Mouse (Mus musculus) frontal cortex, postnatal 14 days (tissue): ENCODE data around the gene Copg1.
A peak's percentile ranks its signal among the peaks of the same experiment; 100 is the strongest.
"Not testable (repeated sequence)": the region's sequence is repeated elsewhere in the genome, so short reads cannot be mapped to it uniquely, and the experiment has no call there.

Experiments used
- DNase-seq, 2 experiments: peaks; one replicate each; pipeline ENCODE4 v3.0.0; 2022; ENCODE audit warnings: low spot score in 2 of 2

Gene Copg1

GRCm38 (mm10) chr6:87875562-87875961 lies 12.1 kb upstream of the Copg1 start:
- DNase-seq, result no peak

DNA sequence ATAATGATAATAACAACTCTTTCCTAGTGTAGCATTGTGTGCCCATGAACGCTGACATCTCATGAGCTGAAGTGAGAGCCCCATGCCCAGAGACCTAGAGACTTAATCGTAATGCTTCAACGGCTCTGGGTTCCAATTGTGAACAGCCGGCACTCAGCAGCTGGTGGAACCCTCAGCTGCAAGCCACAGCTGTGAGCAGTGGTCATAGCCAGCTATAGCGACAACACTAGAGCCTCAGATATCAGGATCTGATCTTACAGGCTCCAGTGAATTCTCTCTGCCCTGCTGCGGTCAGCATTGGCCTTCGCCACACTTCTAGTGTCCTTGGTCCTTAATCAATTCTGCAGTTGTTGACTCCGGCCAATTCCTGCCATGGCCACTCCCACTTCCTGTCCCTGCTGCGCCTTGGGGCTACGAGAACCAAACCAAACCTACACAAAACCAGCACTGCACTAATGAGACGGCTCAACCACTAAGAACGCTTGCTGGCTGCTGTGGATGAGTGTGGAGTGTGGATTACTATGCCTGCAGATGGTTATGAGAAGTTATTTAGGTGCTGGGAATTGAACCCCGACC lies 11.5 kb upstream of the Copg1 start:
- DNase-seq, result no peak

- DNase-seq, result no peak
Measured at GRCm38 (mm10) chr6:87879010-87879409, 8.6 kb upstream of the Copg1 start.

GRCm38 (mm10) chr6:87879628-87880027 lies 8.0 kb upstream of the Copg1 start:
- DNase-seq, result no peak

DNA sequence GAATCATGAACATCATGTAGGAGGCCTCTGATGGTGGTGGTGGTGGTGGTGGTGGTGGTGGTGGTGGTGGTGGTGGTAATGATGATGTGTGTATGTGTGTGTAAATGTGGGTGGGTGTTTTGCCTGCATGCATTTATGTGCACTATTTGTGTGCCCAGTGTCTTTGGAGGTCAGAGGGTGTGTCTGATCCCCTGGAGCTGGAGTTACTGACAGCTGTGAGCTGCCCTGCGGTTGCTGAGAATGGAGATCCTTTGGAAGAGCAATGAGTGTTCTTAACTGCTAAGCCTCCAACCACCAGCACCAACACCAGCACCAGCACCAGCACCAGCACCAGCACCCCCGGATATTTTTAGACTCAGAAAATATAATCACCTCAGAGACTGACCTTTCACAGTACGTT lies 5.4 kb upstream of the Copg1 start:
- DNase-seq, result no peak

DNA sequence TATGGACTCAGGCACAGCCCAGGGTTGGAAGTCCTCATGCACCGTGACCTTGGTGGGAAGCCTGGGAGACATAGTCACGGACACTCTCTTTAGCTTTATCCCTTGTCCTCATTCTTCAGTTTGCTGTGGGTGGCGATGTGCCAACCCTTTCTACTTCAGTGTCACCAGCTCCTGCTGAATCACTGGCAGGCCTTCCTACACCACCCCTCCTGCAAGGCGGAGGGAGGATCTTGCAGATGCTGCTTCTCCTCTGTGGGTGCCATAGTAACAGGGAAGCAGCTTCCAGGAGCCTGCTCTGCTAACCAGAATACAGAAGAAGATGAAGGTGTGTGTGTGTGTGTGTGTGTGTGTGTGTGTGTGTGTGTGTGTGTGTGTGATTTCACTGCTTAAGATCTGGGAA lies 4.8 kb upstream of the Copg1 start:
- peak; percentile 71 to 85 for DNase-seq

DNA sequence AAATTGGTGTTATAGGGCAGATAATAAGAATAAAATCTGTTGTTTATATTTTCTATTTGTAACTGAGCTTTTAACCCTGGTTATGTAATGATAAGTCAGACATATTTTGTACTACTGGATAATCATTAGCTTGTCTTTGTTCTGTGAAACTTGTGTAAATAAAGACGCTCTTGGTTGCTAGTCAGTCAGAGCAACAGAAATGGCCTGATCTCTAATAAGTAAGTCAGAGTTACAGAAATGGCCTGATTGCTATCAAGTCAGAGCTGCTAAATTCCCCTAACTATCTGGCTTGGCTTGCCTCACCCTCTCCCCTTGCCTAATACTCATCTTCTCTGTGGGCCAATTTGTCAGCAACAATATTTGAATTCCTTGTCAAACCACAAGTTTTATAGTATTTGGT lies 893 bp upstream of the Copg1 start:
- DNase-seq, result no peak

DNA sequence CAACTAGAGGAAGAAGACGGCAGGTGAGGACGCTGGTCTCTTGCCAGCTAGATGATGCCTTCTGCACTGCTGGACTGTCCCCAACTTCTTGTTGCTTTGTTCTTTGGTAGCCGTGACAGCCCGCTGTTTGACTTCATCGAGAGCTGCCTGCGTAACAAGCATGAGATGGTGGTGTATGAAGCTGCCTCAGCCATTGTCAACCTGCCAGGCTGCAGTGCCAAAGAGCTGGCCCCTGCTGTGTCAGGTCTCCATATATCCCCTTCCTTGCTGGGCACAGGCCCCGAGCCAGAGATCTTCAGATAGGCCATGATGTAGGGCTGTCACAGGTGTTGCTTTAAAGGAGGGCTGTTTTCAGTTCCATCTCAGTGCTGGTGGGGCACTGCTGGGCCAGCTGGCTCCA lies 6.3 kb downstream of the Copg1 start:
- DNase-seq, result no peak

GRCm38 (mm10) chr6:87898028-87898427 lies 10.4 kb downstream of the Copg1 start:
- no peak for DNase-seq

DNA sequence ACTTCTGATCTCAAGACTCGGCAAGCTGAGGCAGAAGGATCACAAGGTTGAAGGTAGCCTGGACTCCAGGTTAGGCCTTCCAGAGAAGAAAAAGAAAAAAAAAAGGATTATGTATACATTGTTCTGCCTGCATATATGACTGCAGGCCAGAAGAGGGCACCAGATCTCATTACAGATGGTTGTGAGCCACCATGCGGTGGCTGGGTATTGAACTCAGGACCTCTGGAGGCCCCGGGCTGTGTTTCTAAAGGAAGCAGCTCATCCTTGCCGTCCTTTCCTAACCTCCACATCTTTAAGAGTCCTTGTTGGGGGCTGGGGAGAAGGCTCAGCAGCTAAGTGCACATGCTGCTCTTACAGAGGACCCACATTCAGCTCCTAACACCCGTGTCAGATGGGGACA lies 19.0 kb downstream of the Copg1 start:
- no peak for DNase-seq

DNA sequence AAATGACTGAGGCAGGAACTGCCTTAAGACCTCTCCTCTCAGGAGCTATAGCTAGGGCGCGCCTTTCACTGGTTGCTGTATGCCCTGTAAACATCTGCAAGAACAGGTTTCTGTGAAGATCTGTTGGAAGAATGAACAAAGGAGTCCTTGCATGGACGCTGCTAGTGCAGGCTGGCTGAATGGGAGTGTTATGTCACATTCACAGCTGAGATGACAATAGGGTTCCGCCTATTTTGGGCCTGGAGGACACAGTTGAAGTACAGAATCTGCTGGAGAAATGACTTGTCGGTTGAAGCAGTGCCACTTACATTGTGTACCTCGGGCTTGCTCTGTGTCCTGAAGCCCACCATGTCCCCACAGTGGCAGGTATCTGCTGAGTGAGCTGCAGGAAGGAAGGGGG lies 21.6 kb downstream of the Copg1 start:
- no peak for DNase-seq

GRCm38 (mm10) chr6:87911559-87911958 lies 23.9 kb downstream of the Copg1 start:
- no peak for DNase-seq

DNA sequence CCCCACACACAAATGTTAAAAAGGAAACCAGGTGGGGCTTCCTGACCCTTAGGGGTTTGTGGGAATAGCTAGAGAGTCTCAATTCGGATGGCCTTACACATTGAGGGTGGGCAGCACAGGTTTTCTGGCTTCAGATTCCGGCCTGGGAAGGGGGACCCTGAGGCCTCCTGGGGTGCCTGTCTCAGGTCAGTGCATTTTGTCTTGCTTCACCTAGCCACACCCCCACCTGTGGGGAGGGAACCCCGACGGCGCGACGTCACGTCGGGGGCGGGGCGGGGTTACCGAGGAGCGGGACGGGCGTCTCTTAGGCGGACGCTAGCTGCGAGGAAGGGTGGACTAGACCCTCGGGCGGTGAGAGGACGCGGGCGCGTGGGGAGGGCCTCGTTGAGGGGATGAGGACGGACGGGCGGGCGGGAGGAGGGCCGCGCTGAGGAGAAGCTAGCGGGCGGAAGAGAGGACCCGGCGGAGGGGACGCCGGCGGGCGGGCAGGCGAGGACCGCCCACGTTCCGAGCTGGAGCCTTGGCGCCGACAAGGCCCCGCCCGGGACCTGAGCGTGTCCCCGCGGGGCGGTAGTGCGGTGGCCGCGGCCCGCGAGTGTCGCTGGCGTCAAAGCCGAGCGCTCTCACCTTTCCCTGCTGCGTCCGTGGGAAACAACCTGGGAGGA lies 26.2 kb downstream of the Copg1 start, which contains the start of gene Hmces:
Gene Hmces, plus strand, starts transcription at position 275 of the 665 bp plus-strand sequence.
- peak in 1 of 2 experiments; percentile 32 for DNase-seq

DNA sequence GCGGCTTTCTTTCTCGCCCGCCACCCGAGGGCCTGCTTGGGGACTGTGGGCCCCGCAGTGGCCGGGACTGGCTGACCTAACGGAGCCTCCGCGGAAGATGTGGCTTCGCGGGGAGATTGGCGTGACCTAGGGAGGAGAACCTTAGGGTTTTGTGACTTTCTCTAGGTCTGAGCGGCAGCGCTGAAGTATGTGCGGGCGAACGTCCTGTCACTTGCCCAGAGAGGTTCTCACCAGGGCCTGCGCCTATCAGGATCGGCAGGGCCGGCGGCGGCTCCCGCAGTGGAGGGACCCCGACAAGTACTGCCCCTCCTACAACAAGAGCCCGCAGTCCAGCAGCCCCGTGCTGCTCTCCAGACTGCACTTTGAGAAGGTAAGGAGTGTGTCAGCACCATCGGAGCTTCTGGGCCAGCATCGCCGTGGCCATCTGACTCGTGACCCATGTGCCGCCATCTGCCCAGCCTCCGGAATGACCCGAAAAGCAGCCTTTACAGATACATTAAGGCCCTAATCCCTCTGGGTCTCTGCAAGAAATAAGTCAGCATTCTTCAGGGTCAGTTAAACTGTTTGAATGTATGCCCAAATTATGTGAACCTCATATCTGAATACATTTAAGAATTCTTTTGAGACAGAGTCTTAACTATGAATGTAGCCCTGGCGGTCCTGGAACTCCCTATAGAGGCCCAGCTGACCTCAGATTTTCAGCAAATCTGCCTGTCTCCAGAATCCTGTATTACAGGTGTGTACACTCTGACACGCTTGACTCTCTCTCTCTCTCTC lies 26.9 kb downstream of the Copg1 start:
- no peak for DNase-seq

- no peak for DNase-seq
Measured at GRCm38 (mm10) chr6:87915939-87916338, 28.3 kb downstream of the Copg1 start.

GRCm38 (mm10) chr6:87921201-87921600 lies 33.6 kb downstream of the Copg1 start:
- no peak for DNase-seq

DNA sequence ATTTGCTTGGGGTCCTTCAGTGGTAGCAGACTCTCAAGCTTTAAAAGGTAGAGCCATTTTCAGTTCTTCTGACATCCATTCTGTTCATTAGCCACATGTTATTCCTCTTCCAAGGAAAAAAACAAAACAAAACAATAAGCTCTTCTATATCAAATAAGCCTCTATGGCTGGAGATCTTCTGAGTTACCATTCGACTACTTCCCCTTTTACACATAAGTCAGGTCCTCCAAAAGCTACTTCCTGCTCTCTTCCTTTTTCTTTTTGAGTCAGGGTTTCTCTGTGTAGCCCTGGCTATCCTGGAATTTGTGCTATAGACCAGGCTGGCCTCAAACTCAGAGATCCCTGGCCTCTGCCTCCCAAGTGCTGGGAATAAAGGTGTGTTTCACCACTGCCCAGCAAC lies 36.0 kb downstream of the Copg1 start:
- no peak for DNase-seq

GRCm38 (mm10) chr6:87935037-87935436 lies 47.4 kb downstream of the Copg1 start:
- DNase-seq, result no peak

DNA sequence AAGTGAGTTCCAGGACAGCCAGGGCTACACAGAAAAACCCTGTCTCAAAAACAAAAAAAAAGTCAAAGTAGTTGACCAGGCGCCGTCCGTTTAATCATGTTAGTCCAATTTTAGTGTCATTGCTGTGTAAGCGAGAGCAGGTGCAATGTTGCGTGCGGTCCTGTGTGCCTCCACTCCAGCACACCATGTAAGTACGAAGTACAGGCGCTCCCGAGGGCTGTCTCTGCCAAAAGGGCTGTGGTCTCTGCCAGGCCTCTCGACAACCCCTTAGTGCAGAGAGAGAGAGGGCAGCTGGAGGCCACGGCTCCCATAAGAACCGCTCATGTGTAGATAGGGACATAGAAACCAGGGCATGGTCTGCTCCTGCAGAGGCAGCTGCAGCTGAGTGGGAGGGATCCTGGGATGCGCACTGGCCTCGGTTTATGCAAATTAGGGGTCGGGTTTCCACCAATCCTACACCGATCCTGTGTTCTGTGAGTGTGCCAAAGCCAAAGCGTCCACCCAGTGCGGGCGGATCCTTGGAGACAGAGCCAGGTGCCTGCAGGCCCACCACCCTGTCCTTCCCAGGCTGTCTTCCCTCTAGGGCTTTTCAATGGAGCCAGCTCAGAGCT lies 49.7 kb downstream of the Copg1 start:
- no peak for DNase-seq

DNA sequence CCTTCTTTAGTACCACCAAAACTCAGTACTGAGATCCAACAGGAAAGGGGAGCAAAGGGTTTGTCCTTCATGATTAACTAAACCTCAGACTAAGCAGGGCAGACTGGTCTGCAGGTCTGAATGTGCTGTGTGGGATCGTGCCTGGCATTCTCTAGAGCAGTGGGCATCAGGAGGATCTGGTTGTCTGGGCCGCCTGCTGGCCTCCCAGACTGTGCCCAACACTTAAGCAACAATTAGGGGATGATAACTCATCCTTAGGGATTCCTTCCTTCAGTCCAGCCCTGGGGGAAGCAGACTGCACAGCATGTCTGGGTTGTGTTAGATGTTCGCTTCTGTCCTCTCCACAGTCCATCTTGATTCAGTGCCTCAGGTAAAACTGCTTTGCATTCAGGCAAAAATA lies 51.3 kb downstream of the Copg1 start:
- DNase-seq, result no peak

GRCm38 (mm10) chr6:87942179-87942578 lies 54.6 kb downstream of the Copg1 start:
- no peak for DNase-seq

DNA sequence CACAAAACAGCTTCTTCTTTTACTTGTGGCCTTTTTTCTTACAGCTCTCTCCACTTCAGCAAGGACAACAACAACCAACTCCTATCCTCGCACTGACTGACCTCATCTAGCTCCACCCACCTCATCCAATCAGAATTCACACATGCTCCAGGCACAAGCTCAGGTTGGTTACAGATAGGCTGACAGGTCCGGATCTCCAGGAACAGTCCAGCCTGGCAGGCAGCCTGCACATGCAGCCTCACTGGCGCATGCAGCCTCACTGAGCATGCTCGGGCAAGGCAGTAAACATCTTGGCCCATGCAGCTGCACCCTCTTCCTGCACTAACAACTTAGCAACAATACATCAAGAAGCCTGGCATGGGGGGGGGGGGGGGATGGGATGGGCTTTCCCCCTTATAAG lies 74.8 kb downstream of the Copg1 start:
- DNase-seq, result not testable (repeated sequence)
